Mouse (Mus musculus) E14TG2a.4 (cell line): ENCODE results near the gene Nags.

Experiments
- H3K27me3 ChIP-seq: 2 replicates; pipeline ENCODE4 v1.6.1; 2014; ENCODE audit warnings: low read length, control low read depth; ENCODE audit not compliant: insufficient read depth
- H3K36me3 ChIP-seq: 2 replicates; pipeline ENCODE4 v1.6.1; 2014; ENCODE audit warnings: low read length, control low read depth; ENCODE audit not compliant: insufficient read depth
- H3K4me1 ChIP-seq: replicated peaks from 2 replicates; pipeline ENCODE4 v1.6.1; 2014; ENCODE audit warnings: low read depth, low read length, control low read depth
- H3K4me3 ChIP-seq: replicated peaks from 2 replicates; pipeline ENCODE4 v1.5.1; 2014; ENCODE audit warnings: mild to moderate bottlenecking, low read length
- H3K9me3 ChIP-seq: 2 replicates; pipeline ENCODE4 v1.6.1; 2014; ENCODE audit warnings: low read length, control low read depth
- CTCF ChIP-seq: conservative IDR thresholded peaks from 2 replicates; pipeline ENCODE4 v1.5.1; 2014; ENCODE audit warnings: low read length
- NANOG ChIP-seq: IDR thresholded peaks from 2 replicates; pipeline ENCODE4 v1.6.1; 2014; ENCODE audit warnings: borderline replicate concordance, low read length, mixed read lengths
- POU5F1 ChIP-seq: IDR thresholded peaks from 2 replicates; pipeline ENCODE4 v1.6.1; 2014; ENCODE audit warnings: low read length, borderline replicate concordance

Gene Nags

DNA sequence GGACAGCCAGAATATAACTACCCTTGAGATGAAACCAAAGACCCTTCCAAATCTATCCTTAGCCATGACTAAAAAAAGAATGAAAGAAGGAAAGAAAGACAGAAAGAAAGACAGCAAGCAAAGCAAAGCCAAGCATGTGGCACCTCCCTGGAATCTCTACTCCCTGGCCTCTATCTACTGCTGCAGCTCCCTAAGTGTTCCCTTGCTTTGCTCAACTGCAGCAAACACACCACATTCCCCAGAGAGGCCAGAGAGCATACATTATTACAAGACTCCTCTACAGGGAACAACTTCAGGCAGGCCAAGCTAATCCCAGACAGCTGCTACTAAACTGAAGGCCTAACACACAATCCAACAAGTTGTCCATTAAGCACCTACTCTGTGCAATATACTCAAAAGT lies 34.5 kb downstream of the Nags start:
- H3K4me1 ChIP-seq, result peaks cover 12% of the 10 kb centered on the region
- no peak overlapping the region for H3K4me3 ChIP-seq
- TF ChIP-seq CTCF, result no peak
- TF ChIP-seq POU5F1, result no peak
- no peak for TF ChIP-seq NANOG
- H3K36me3 ChIP-seq, result peaks cover 77% of the 10 kb centered on the region
- no peaks in the 10 kb centered on the region for H3K27me3 ChIP-seq
- H3K9me3 ChIP-seq, result no peaks in the 10 kb centered on the region

DNA sequence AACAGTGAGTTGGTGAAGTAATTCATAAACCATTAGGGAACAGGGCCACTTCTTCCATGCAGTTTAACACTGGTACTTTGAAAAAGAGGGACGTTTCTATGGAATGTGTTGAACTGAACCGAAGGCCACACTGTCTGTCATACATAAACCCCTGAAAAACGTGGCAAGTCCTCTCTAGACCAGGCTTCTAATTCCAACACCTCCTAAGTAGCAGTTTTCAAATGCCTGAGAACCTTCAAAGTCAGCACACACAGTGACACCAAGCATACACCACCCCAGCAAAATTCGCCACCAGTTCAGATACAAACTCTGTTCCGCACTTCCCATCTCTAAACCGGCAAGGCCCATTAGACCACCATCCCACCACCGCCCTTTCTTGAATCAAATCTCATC lies 38.9 kb downstream of the Nags start:
- TF ChIP-seq POU5F1, result no peak
- no peak for TF ChIP-seq CTCF
- TF ChIP-seq NANOG, result no peak
- H3K36me3 ChIP-seq, result peaks cover 40% of the 10 kb centered on the region
- peaks cover 32% of the 10 kb centered on the region for H3K4me1 ChIP-seq
- peak overlapping the region; percentile 95 for H3K4me3 ChIP-seq
- no peaks in the 10 kb centered on the region for H3K27me3 ChIP-seq
- no peaks in the 10 kb centered on the region for H3K9me3 ChIP-seq

- no peak for TF ChIP-seq NANOG
- Histone ChIP-seq H3K4me3 (peak within 1 kb of the TSS; percentile 95), H3K4me1 (peaks cover 36% of the 10 kb centered on the region), H3K9me3 (no peaks in the 10 kb centered on the region), H3K27me3 (0 out of 2 replicates have a peak, but pooled peaks cover 1% of the 10 kb centered on the region), H3K36me3 (peaks cover 34% of the 10 kb centered on the region)
These were observed 39.6 kb downstream of the Nags start, which contains the start of gene Lsm12 for GRCm38 (mm10) chr11:102184646-102185495. Lsm12 (minus strand) TSS chr11:102185296.

- peaks cover 7% of the 10 kb centered on the region; the same call in 1 of the 2 replicates for H3K27me3 ChIP-seq
- H3K4me3 ChIP-seq, result peak overlapping the region; percentile 95
- no peaks in the 10 kb centered on the region for H3K9me3 ChIP-seq
- H3K36me3 ChIP-seq, result peaks cover 26% of the 10 kb centered on the region
- H3K4me1 ChIP-seq, result peaks cover 44% of the 10 kb centered on the region
- TF ChIP-seq NANOG, result no peak
- no peak for TF ChIP-seq CTCF
- TF ChIP-seq POU5F1, result no peak
These were observed 40.4 kb downstream of the Nags start for GRCm38 (mm10) chr11:102185677-102186076.

DNA sequence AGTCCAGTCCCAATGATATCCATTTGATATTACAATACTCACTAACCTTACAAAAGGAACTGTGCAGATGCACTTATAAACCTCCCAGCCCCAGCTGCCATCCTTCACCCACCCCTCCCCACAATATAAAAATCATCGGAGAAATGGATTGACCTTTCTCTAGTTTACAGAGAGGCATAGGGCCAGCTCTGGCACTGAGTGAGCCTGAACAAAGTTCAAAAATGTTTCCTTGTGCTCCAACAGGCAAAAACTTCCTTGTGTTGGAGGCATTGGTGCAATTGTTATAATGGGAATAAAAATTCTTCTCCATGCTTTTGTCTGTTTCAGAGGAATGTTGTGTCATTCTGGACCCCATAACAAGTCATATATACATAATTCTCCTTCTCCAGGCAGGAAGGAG lies 40.9 kb downstream of the Nags start:
- Histone ChIP-seq H3K36me3 (peaks cover 21% of the 10 kb centered on the region), H3K27me3 (peaks cover 8% of the 10 kb centered on the region; the same call in 1 of the 2 replicates), H3K4me1 (peaks cover 49% of the 10 kb centered on the region), H3K4me3 (no peak overlapping the region), H3K9me3 (no peaks in the 10 kb centered on the region)
- no peak for TF ChIP-seq CTCF
- no peak for TF ChIP-seq NANOG
- TF ChIP-seq POU5F1, result no peak

DNA sequence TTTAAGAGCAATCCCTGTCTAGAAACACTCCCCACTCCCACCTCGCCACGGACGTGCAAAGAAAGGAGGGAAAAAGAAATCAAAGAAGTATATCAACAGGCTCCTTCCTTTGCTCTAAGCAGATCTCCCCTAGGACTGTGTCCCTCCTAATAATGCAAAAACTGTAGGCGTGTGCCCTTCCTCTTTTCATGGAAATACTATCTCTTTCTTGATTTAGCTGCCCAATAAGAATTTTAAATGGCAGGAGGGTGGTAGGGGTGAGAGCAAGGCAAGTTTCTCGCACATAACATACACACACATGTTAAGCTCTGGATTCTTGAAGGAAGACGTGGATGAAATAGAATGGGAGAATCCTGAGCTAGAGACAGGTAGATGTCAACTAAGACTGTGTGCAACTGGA lies 43.7 kb downstream of the Nags start:
- TF ChIP-seq NANOG, result no peak
- no peak for TF ChIP-seq POU5F1
- no peak for TF ChIP-seq CTCF
- Histone ChIP-seq H3K27me3 (peaks cover 10% of the 10 kb centered on the region; the same call in 1 of the 2 replicates), H3K4me3 (peak overlapping the region; percentile 76), H3K9me3 (no peaks in the 10 kb centered on the region), H3K36me3 (peaks cover 22% of the 10 kb centered on the region), H3K4me1 (peaks cover 47% of the 10 kb centered on the region)

DNA sequence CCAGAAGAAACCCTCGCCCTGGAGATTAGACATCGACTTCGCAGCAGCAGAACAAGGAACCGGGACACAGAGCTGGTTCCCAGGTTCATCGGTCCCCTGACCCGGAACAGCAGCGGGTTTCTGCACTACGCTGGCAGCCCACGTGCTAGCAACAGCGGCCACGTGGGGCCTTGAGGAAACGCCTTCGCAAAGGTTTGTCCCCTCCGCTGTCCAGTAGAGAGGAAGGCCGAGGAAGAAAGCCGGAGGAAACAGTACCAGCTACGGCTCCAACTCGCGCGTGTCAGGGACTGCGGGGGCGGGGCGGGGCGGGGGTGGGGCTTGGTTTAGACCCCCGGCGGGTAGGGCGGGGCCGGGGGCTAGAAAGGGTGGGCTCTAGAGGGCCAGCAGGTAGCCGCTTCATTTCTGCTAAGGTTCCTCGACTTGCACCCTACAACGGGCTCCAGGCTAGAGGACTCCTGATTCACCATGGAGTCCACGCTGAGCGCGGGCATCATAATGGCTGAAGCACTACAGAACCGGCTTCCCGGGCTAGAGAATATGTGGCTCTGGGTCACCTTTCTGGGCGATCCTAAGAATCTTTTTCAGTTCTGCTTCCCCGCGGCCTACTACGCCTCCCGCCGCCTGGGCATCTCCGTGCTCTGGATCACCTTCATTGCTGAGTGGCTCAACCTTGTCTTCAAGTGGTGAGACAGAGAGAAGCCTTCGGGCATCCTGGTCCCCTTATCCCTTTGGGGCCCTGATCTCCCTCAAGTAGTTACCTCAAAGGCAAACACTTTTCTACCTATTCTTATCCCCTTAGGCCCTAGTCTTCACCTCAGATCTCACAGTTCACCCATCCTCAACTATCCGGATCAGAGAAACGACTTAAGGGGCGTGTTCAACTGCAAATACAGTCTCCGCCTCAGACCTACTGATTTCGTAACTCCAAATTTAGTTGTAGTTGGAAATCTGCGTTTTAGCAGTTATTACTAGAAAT lies 44.4 kb downstream of the Nags start, which contains the start of gene G6pc3:
Gene G6pc3, plus strand, starts transcription at position 160 of the 976 bp plus-strand sequence.
- TF ChIP-seq NANOG (no peak), CTCF (no peak), POU5F1 (no peak)

DNA sequence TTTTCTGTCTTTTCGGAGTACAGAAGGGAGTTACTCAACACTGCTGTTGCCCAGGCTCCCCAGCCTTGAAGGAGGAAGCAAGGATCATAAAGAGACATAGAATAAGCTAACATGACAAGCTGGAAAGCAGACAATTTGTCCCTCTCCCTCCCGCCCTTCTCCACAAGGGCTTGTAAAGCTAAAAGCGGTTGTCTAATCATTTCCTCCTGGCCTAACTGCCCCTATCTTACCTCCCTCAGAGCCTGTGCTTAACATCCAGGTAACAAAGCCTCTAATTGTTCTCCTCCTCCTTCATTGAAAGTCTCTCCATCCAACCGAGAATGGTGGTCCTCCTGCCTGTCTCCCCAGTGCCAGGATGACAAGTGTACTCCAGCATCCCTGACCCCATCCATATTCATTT lies 45.5 kb downstream of the Nags start:
- H3K4me1 ChIP-seq, result peaks cover 40% of the 10 kb centered on the region

More for the DNA sequence above, 44.4 kb downstream of the Nags start, which contains the start of gene G6pc3:
- Histone ChIP-seq H3K4me1 (peaks cover 43% of the 10 kb centered on the region), H3K4me3 (peak within 1 kb of the TSS; percentile 76), H3K36me3 (peaks cover 30% of the 10 kb centered on the region), H3K9me3 (no peaks in the 10 kb centered on the region), H3K27me3 (peaks cover 10% of the 10 kb centered on the region; the same call in 1 of the 2 replicates)

More for the DNA sequence above, 45.5 kb downstream of the Nags start:
- no peak overlapping the region for H3K4me3 ChIP-seq
- no peaks in the 10 kb centered on the region for H3K9me3 ChIP-seq
- no peak for TF ChIP-seq NANOG
- no peak for TF ChIP-seq POU5F1
- no peak for TF ChIP-seq CTCF
- H3K27me3 ChIP-seq, result peaks cover 10% of the 10 kb centered on the region; the same call in 1 of the 2 replicates
- peaks cover 41% of the 10 kb centered on the region for H3K36me3 ChIP-seq
